Mouse (Mus musculus) E14TG2a.4 (cell line): ENCODE results near the gene Cyp11a1.

ENCODE experiments used
- H3K27me3 ChIP-seq: 2 replicates; pipeline ENCODE4 v1.6.1; 2014; ENCODE audit warnings: low read length, control low read depth; ENCODE audit not compliant: insufficient read depth
- H3K36me3 ChIP-seq: 2 replicates; pipeline ENCODE4 v1.6.1; 2014; ENCODE audit warnings: low read length, control low read depth; ENCODE audit not compliant: insufficient read depth
- H3K4me1 ChIP-seq: replicated peaks from 2 replicates; pipeline ENCODE4 v1.6.1; 2014; ENCODE audit warnings: low read depth, low read length, control low read depth
- H3K4me3 ChIP-seq: replicated peaks from 2 replicates; pipeline ENCODE4 v1.5.1; 2014; ENCODE audit warnings: mild to moderate bottlenecking, low read length
- H3K9me3 ChIP-seq: 2 replicates; pipeline ENCODE4 v1.6.1; 2014; ENCODE audit warnings: low read length, control low read depth
- CTCF ChIP-seq: conservative IDR thresholded peaks from 2 replicates; pipeline ENCODE4 v1.5.1; 2014; ENCODE audit warnings: low read length
- NANOG ChIP-seq: IDR thresholded peaks from 2 replicates; pipeline ENCODE4 v1.6.1; 2014; ENCODE audit warnings: borderline replicate concordance, low read length, mixed read lengths
- POU5F1 ChIP-seq: IDR thresholded peaks from 2 replicates; pipeline ENCODE4 v1.6.1; 2014; ENCODE audit warnings: low read length, borderline replicate concordance

Gene Cyp11a1

DNA sequence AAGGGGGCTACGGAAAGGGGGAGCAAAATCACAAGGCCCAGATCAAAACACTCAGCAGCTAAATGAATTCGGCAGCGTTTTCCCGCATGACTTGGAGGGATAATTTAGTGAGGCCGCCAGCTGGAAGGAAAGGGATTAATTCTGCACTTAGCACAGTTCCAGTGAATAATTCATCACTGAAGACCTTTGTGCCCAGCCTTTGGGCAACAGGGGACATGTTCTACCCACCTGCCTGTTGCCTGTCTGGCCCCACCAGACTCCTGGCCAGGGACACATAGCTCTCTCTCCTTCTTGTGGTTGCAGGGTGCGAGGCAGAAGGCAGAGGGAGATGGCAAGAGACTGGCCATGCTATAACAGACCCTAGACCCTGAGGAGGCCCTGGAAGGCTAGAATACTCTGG lies 59.3 kb downstream of the Cyp11a1 start:
- H3K27me3 ChIP-seq: peaks cover 61% of the 10 kb centered on the region
- no peaks in the 10 kb centered on the region for H3K36me3 ChIP-seq
- H3K4me1 ChIP-seq: peaks cover 18% of the 10 kb centered on the region
- H3K9me3 ChIP-seq: no peaks in the 10 kb centered on the region
- TF ChIP-seq POU5F1 (no peak), NANOG (no peak), CTCF (no peak)
- H3K4me3 ChIP-seq: no peak overlapping the region

DNA sequence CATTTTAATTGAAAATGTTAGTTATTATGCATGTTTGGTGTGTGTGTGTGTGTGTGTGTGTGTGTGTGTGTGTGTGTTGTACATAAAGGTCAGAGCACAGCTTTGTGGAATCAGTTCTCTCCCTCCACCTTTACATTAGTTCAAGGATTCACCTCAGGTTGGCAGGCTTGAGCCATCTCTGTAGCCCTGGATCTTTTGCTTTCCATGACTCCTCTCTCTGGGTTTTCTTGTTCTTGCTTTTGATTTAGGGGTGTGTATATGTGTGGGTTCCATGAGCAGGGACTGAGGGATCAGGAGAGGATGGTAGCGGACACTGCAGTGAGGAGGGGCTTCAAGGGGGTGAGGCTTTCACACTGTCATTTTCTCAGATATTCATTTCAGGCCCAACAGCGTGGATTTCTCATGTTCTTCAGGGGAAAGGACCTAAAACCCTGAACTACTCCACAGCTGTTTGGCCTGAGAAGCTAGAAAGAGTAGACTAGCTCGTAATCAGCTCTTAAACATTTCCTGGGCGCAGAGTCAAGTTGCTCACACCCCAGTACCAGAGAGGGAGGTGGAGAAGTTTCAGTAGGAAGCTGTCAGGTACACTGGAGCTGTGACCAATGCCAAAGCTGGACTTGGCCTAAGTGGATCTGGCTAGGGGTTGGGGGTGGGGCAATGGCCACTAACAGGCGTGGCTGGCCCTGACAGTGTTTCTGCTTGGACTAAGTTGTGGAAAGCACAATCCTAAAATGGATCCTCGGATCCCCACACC lies 59.9 kb downstream of the Cyp11a1 start:
- TF ChIP-seq NANOG (no peak), CTCF (no peak), POU5F1 (no peak)
- H3K9me3 ChIP-seq: no peaks in the 10 kb centered on the region
- H3K4me3 ChIP-seq: no peak overlapping the region
- no peaks in the 10 kb centered on the region for H3K36me3 ChIP-seq
- peaks cover 64% of the 10 kb centered on the region for H3K27me3 ChIP-seq
- H3K4me1 ChIP-seq: peaks cover 13% of the 10 kb centered on the region

DNA sequence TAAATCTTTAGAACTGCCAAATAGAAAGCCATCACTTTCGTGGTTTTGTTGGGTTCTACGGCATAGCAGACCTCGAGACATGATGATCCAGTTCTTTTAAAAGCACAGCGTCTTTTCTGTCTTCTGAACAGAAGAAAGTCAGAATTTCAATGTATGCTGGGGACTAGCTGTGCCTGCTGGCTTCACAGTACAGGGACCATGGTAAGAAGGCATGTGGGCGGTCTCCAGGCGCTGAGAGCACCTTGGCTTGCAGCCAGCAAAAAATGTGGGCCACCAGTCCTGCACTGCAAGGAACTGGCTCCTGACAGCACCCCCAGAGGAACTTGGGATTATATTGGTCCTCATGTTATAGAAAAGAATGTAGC lies 60.5 kb downstream of the Cyp11a1 start:
- Histone ChIP-seq H3K4me3 (no peak overlapping the region), H3K36me3 (no peaks in the 10 kb centered on the region), H3K27me3 (peaks cover 61% of the 10 kb centered on the region), H3K9me3 (no peaks in the 10 kb centered on the region), H3K4me1 (peaks cover 7% of the 10 kb centered on the region)
- TF ChIP-seq NANOG: no peak
- no peak for TF ChIP-seq POU5F1
- no peak for TF ChIP-seq CTCF

DNA sequence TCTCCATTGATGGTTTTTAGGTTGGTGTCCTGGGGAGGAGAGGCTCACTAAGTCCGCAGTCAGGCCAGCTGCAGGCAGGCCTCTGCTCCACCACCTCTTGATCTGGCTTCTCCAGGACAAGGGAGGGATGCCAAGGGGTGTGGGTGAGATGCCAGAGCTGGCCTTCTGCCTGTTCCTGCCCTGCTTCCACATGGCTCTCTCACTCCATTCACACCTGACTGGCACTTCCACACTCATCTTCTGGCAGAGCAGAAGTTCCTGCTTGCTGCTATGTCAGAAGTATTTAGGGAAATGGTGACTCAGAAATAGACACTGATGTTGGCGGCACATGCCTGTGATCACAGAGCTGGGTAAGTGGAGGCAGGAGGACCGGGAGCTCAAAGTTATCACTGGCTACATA lies 61.3 kb downstream of the Cyp11a1 start:
- no peak for TF ChIP-seq NANOG
- no peak for TF ChIP-seq POU5F1
- no peak for TF ChIP-seq CTCF
- H3K27me3 ChIP-seq: peaks cover 57% of the 10 kb centered on the region
- H3K4me1 ChIP-seq: peaks cover 7% of the 10 kb centered on the region
- no peaks in the 10 kb centered on the region for H3K36me3 ChIP-seq
- no peaks in the 10 kb centered on the region for H3K9me3 ChIP-seq
- H3K4me3 ChIP-seq: no peak overlapping the region

DNA sequence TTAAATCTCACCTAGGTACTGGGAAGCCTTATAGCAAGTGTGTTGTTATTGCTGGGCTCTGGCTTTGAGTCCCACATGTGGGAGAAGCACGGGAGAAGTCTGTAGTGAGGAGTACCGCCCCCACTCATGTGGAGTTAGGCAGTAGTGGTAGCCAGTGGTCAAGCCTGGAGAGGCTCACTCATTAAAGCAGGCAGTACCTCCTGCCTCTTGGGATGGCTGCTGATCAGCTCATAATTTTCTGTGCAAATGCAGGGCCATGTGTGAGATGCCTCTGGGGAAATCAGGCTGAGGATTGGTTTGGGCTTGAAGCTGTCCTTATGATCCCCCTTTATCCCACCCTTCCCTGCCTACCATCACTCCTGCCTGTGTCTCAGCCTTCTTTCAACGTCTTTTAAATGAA lies 68.3 kb downstream of the Cyp11a1 start:
- TF ChIP-seq NANOG: no peak
- TF ChIP-seq CTCF: no peak
- TF ChIP-seq POU5F1: no peak
- no peaks in the 10 kb centered on the region for H3K36me3 ChIP-seq
- no peaks in the 10 kb centered on the region for H3K9me3 ChIP-seq
- no peaks in the 10 kb centered on the region for H3K4me1 ChIP-seq
- no peak overlapping the region for H3K4me3 ChIP-seq
- peaks cover 77% of the 10 kb centered on the region for H3K27me3 ChIP-seq
